In genomic region chr15:94074161-94074950, GRCm38 (mm10) we compare ENCODE assay signal across 22 mouse cellular contexts.
A peak's percentile ranks its signal among the peaks of the same experiment; 100 is the strongest.
DNase-seq lines count a peak whose midpoint lies in the region; ATAC-seq lines count a peak whose summit lies in the region.
"Had no signal": no experiment of that assay in that cellular context is flagged by ENCODE, and none has a peak within 500 bp of the region (broad histone marks: within the 10 kb centered on the region; RNA-seq: fewer than 3 reads in every experiment).

No protein-coding gene starts in this region.

- H3K4me3 ChIP-seq in heart, embryonic 13.5 days, result no peak overlapping the region
- H3K4me3 ChIP-seq in limb, embryonic 10.5 days, result no peak overlapping the region
- H3K4me3 ChIP-seq: forebrain, embryonic 10.5 days; heart, embryonic 10.5 days; hindbrain, embryonic 15.5 days; intestine, embryonic 15.5 days; megakaryocyte, embryonic 14.5 days had no signal

- no peak overlapping the region for H3K9ac ChIP-seq in heart, embryonic 13.5 days
- H3K9ac ChIP-seq: hindbrain, embryonic 15.5 days; intestine, embryonic 15.5 days had no signal

- H3K9me3 ChIP-seq in heart, embryonic 13.5 days, result no peaks in the 10 kb centered on the region
- H3K9me3 ChIP-seq in limb, embryonic 10.5 days (replicated peaks), result no peaks in the 10 kb centered on the region
- H3K9me3 ChIP-seq: forebrain, embryonic 10.5 days; heart, embryonic 10.5 days; hindbrain, embryonic 15.5 days; intestine, embryonic 15.5 days had no signal

- no peaks in the 10 kb centered on the region for H3K36me3 ChIP-seq in heart, embryonic 13.5 days
- H3K36me3 ChIP-seq in limb, embryonic 10.5 days, result no peaks in the 10 kb centered on the region
- H3K36me3 ChIP-seq: forebrain, embryonic 10.5 days; heart, embryonic 10.5 days; hindbrain, embryonic 15.5 days; intestine, embryonic 15.5 days had no signal

- H3K4me1 ChIP-seq in heart, embryonic 13.5 days, result peaks cover 12% of the 10 kb centered on the region
- peaks cover 9% of the 10 kb centered on the region; the same call in 1 of the 2 replicates for H3K4me1 ChIP-seq in limb, embryonic 10.5 days
- H3K4me1 ChIP-seq: forebrain, embryonic 10.5 days; heart, embryonic 10.5 days; hindbrain, embryonic 15.5 days; intestine, embryonic 15.5 days; megakaryocyte, embryonic 14.5 days had no signal

- H3K27ac ChIP-seq in heart, embryonic 13.5 days (replicated peaks), result 0 out of 2 replicates have a peak overlapping the region, but pooled peaks have one; percentile 24
- no peak overlapping the region for H3K27ac ChIP-seq in limb, embryonic 10.5 days
- H3K27ac ChIP-seq: forebrain, embryonic 10.5 days; heart, embryonic 10.5 days; hindbrain, embryonic 15.5 days; intestine, embryonic 15.5 days had no signal

- H3K27me3 ChIP-seq in heart, embryonic 13.5 days (replicated peaks), result no peaks in the 10 kb centered on the region
- no peaks in the 10 kb centered on the region for H3K27me3 ChIP-seq in limb, embryonic 10.5 days (ENCODE audit: low read depth, poor library complexity, severe bottlenecking)
- H3K27me3 ChIP-seq: hindbrain, embryonic 15.5 days; intestine, embryonic 15.5 days; megakaryocyte, embryonic 14.5 days had no signal

- no peak for ATAC-seq in heart, embryonic 13.5 days (ENCODE audit: extremely low read depth, insufficient number of reproducible peaks, low FRiP score, low TSS enrichment)
- ATAC-seq: intestine, embryonic 15.5 days had no signal

- WGBS in heart, embryonic 13.5 days, result 66% methylated on average over 7 of the region's 7 CpGs
- 92% methylated on average over 7 of the region's 7 CpGs for WGBS in limb, embryonic 10.5 days

- no peak for DNase-seq in heart, adult 8-10 months (ENCODE audit: low spot score)
- peak; percentile 9 for DNase-seq in layer of hippocampus, adult 11-12 months (ENCODE audit: low spot score)
- DNase-seq in layer of hippocampus, postnatal 25 days (ENCODE audit: extremely low spot score in 1 of 2, low spot score in 1 of 2), result no peak
- peak; percentile 16 for DNase-seq in kidney, postnatal 10 days
- no peak for DNase-seq in ovary, postnatal 36 days (ENCODE audit: low spot score)
- DNase-seq in limb, embryonic 10.5 days (ENCODE audit: low spot score), result no peak
- DNase-seq: adrenal gland, postnatal 14 days; cerebellum, adult 11-12 months; cerebellum, postnatal 25 days; embryo, embryonic 11 days; gastrocnemius, postnatal 25 days; liver; lung, postnatal 14 days; midbrain, embryonic 14.5 days; right cerebral cortex, postnatal 25 days; thymus, adult 2 months had no signal

- H3K4me2 ChIP-seq in heart, embryonic 13.5 days, result no peak overlapping the region
- H3K4me2 ChIP-seq: hindbrain, embryonic 15.5 days; intestine, embryonic 15.5 days had no signal

Comparison
In these comparisons a context has a peak if more than half of its experiments do, and no peak if none do; other contexts are left out.
1. DNase-seq: peak in layer of hippocampus, adult 11-12 months (single experiment) and kidney, postnatal 10 days (single experiment); none in heart, adult 8-10 months (single experiment), layer of hippocampus, postnatal 25 days (0 of 2), ovary, postnatal 36 days (single experiment) and limb, embryonic 10.5 days (single experiment).